Mouse (Mus musculus) ES-Bruce4 (cell line): Measurements from ENCODE around the gene Cdc42ep2.

ENCODE experiments used
- CTCF ChIP-seq: IDR thresholded peaks from one replicate; pipeline ENCODE4 v1.8.1; 2011; ENCODE audit warnings: low read depth, low read length
- EP300 ChIP-seq: IDR thresholded peaks from 2 replicates; pipeline ENCODE4 v1.6.1; 2011; ENCODE audit warnings: low read depth, low read length; ENCODE audit not compliant: insufficient read depth
- POLR2A ChIP-seq: IDR thresholded peaks from one replicate; pipeline ENCODE4 v1.8.1; 2011; ENCODE audit warnings: low read length; ENCODE audit not compliant: insufficient read depth

- no peak for TF ChIP-seq CTCF
- TF ChIP-seq POLR2A = no peak
- no peak for TF ChIP-seq EP300
Observed at GRCm38 (mm10) chr19:5954936-5955335, 30.3 kb upstream of the Cdc42ep2 start.
